Mouse (Mus musculus) common myeloid progenitor, adult 5-6 weeks (primary cell): ENCODE data around the gene Dusp16. TPM values are rescaled to one million over a fixed set of nuclear protein-coding genes. Genes with fewer than 3 reads are reported as not detected.
A peak's percentile ranks its signal among the peaks of the same experiment; 100 is the strongest.

Experiments
- ATAC-seq: replicated peaks from 2 replicates; pipeline ENCODE4 v1.8.0; 2016; ENCODE audit warnings: low read depth, mild to moderate bottlenecking, moderate TSS enrichment, inconsistent platforms; ENCODE audit not compliant: poor library complexity, severe bottlenecking
- total RNA-seq: library from RNA; stranded (forward); fragments of 200-1000, 187-1606 nt; gene quantifications from 2 replicates; pipeline ENCODE4 v1.2.3, GENCODE M21; 2017

Dusp16 gene
- 4.9 and 9.5 TPM in 2 replicates for total RNA-seq

- ATAC-seq = peak; percentile 62
These were observed at the start of gene Dusp16 for GRCm38 (mm10) chr6:134792141-134793045. Gene Dusp16, minus strand, starts transcription at chr6:134792625.

DNA sequence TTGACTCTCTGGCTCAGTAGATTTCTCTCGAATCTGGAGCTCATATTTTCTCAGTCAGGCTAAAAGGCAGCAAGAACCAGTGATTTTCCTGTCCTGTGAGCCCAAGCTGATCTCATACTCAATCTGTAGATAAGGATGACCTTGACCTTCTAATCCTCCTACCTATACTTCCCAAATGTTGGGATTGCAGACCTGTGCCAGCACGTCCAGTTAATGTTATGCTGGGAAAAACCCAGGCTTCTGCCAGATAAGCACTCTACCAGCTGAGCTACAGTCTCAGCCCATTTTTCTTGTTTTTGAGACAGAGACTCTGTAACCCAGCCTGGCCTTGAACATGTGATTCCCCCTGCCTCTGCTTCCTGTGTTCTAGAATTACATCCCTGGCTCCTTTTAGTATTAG lies 47.9 kb upstream of the Dusp16 start:
- ATAC-seq = no peak

GRCm38 (mm10) chr6:134838111-134838510 lies 45.7 kb upstream of the Dusp16 start:
- ATAC-seq = no peak

GRCm38 (mm10) chr6:134834585-134835251 lies 42.3 kb upstream of the Dusp16 start:
- no peak; the same call in 1 of the 2 replicates for ATAC-seq

DNA sequence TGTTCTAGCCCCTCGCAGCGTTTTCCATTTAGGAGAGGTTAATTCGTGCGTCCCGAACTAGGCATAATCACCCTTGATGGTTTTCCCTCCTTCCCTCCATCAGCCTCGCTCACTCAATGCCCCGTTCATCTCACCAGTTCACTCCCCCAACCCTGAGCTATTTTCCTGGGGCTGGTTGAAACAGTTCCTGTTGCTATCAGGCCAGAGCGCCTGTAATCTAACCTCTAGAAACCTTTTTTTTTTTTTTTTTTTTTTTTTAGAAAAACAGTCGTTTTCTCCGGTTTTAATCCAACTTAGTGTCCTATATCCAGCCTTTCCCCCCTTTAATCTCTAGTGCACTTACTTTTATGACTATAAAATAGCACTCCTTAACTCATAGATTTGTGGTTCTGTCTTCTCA lies 38.4 kb upstream of the Dusp16 start:
- no peak for ATAC-seq

DNA sequence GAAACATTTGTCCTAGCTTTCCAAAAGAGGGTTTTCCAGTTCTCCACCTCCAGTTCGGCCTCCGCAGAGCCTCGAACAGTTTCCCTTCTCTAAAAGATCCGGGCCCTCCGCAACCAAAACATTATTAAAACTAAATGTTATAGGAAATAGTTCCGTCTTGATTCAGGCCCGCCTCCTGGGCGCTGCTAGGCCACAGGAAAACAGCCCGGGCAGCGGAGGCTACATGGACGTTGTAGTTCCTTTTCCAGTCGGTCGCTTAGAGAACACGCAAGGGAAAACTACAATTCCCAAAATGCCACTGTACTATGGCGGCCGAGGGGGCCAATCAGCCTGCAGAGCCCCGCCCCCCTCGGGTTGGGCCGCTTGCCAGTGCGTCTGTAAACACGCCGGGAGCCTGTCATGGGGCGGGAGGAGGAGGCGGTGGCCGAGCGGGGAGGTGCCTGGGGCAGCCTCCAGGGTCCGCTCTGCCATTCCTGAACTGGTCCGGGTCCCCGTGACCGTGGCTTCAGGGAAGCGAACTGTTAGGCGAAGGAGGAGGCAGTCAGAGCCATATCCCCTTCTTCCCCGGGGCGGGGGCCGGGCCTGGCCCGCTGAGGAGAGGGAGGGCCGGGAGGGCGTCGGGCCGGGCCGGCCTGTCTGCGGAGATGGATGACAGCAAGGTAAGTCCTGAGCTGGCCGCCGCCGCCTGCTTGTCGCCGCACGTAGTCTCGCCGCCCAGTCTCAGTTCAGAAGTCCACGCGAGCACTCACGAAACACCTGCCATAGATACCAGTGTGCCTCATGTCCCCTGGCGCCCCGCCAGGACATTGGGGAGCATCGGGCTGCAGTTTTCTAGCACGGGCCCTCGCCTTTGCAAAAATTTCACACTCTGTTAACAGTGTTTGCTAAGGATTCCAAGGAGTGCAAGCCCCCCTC lies 37.6 kb upstream of the Dusp16 start, which contains the start of gene Crebl2:
Gene Crebl2 (plus strand): TSS at position 369 of the 915 bp plus-strand sequence.
- ATAC-seq = peak; percentile 90

GRCm38 (mm10) chr6:134822844-134823243 lies 30.4 kb upstream of the Dusp16 start:
- no peak for ATAC-seq

GRCm38 (mm10) chr6:134820411-134820810 lies 28.0 kb upstream of the Dusp16 start:
- no peak for ATAC-seq

DNA sequence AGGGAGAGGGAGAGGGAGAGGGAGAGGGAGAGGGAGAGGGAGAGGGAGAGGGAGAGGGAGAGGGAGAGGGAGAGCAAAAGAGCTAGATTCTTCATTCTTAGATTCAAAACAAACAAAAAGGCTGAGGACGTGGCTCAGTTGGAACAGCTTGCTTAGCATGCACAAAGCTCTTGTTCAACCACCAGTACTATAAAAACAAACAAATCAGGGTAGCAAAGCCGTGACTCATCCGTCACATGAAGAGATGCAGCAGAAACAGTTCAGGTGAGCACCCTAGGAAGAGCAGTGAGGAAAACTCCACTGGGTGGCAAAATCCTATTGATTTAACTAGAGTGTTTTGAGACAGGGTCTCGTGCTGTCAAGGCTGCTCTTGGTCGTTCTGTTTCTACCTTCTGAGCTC lies 27.3 kb upstream of the Dusp16 start:
- no peak for ATAC-seq

DNA sequence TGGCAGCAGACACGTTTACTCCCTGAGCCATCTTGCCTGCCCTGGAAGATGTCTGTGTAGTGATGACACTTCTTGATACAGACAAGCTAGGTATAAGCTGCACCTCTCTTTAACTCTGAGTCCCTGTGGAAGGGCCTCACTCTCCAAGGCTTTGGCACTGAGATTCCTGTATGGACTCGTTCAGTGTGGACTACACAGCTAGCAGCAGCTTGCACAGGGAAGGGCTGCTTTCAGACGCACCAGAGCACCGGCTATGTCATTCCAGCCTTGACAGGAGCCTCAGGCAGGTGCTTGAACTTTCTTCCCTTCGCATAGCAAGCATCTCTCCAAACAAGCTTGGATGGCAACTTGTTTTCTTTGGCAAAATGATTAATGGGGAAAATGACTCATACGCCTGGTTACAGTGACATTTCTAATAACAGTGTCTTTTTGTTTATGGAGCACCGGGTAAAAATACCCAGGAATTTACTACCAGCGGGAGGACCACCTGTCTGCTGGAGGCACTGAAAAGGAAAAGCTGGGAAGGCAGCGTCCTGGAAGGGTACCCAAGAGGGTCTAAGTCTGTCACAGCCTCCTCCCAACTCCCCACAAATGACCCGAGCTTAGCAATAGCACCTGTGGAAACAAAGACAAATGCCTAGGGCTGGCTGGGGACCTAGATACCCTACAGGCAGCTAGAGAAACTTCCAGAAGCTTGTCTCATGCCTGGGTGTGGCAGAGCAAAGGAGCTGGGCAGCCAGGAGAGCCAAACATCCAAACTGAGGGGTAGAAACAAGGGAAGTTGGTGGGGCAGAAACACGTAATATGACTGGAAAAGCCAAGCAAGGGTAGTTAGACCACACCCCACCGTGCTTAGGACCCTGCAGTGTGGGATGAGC lies 24.9 kb upstream of the Dusp16 start:
- ATAC-seq = no peak

GRCm38 (mm10) chr6:134813066-134813465 lies 20.6 kb upstream of the Dusp16 start:
- ATAC-seq = no peak

GRCm38 (mm10) chr6:134807794-134808193 lies 15.4 kb upstream of the Dusp16 start:
- no peak for ATAC-seq

- no peak for ATAC-seq
These were observed 14.7 kb upstream of the Dusp16 start for GRCm38 (mm10) chr6:134807091-134807490.

- peak; percentile 58 for ATAC-seq
These were observed 13.7 kb upstream of the Dusp16 start for GRCm38 (mm10) chr6:134806130-134806529.

DNA sequence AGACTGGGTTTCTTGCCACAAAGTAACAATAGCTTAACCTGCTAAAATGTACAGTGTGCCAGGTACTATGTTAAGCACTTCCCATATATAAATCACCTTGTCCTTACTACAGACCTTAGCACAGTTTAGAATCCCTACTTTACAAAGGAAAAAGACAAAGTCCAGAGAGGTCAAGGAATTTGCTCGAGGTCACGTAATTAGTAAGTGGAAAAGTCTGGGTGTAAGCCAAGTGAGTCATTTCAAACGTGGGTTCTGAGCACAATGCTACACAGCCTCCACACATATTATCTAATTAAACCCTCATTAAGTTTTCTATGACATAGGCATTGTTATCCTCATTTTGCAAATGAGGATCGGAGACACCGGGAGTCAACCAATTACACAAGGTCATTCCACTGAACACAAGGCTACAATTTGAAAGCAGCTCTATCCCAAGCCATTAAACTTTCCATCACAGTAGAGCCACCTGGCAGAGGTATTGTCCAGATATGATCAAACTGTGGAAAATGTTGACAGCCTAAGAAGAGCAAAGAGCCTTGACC lies 12.4 kb upstream of the Dusp16 start:
- ATAC-seq = no peak

DNA sequence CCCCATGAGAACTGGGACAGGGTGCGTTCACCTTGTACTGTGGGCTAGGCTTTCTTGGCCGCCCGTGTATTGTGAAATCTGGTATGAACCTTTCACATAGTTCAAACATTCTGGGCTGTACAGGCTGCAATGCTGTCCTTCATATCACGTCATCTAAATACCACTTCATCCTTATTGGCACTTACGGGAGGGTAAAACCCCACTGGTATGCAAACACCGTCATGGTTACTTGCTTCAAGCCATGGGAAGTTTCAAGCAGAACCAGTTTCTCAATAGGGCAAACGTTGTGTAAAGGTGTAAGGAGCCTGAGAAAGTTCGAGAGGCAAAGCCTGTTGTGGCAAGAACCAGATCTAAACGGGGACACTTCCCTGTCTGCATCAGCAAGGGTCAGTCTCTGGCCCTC lies 10.2 kb upstream of the Dusp16 start:
- no peak for ATAC-seq

DNA sequence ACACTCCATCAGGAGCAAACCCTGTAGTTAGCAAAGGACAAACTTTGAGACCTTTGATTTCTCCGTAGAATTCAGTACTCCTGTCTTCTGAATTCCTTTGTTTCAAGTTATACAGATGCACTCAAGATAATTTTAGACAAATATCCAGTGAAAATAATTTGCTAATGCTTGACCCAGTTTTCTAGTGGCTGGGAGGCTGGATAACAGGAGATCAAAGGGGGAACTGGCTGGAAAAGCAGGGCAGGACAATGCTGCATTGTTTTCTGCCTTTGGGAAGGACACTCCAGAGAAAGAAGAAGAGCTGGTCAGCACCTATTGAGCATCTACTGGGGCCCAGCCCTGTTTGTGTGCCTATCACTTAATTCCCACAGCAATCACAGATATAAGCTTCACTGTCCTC lies 9.1 kb upstream of the Dusp16 start:
- no peak for ATAC-seq

- ATAC-seq = peak; percentile 71
These were observed 3.9 kb upstream of the Dusp16 start for GRCm38 (mm10) chr6:134796297-134796696.

- ATAC-seq = peak; percentile 53
These were observed 1.6 kb upstream of the Dusp16 start for GRCm38 (mm10) chr6:134793911-134794520.
